Mouse (Mus musculus) hindbrain, postnatal 0 days (tissue): Measurements from ENCODE around the gene Vps36. TPM values are rescaled to one million over a fixed set of nuclear protein-coding genes. Genes with fewer than 3 reads are reported as not detected.

ENCODE experiments used
- ATAC-seq: fragments of 200-750 bp; cut with Nextera tagmentation; 2 replicates; pipeline ENCODE4 v1.8.0; 2017; ENCODE audit warnings: mild to moderate bottlenecking, moderate TSS enrichment, moderate library complexity
- DNase-seq: peaks from one replicate; pipeline ENCODE4 v3.0.0-alpha.2; 2015; ENCODE audit warnings: low spot score
- H3K27ac ChIP-seq: fragments of 300-500 bp; sonication (generic); 2 replicates; pipeline ENCODE4 v1.5.1; 2014; ENCODE audit warnings: mild to moderate bottlenecking
- H3K27me3 ChIP-seq: fragments of 300-500 bp; sonication (generic); 2 replicates; pipeline ENCODE4 v1.6.1; 2014; ENCODE audit warnings: low read length, mixed read lengths; ENCODE audit not compliant: insufficient read depth
- H3K36me3 ChIP-seq: fragments of 300-500 bp; sonication (generic); 2 replicates; pipeline ENCODE4 v1.6.1; 2014; ENCODE audit warnings: low read length, mixed read lengths; ENCODE audit not compliant: insufficient read depth
- H3K4me1 ChIP-seq: fragments of 300-500 bp; sonication (generic); 2 replicates; pipeline ENCODE4 v1.6.1; 2014; ENCODE audit warnings: antibody characterized with exemption, low read length, mixed read lengths; ENCODE audit not compliant: insufficient read depth
- H3K4me2 ChIP-seq: fragments of 300-500 bp; sonication (generic); 2 replicates; pipeline ENCODE4 v1.6.1; 2014; ENCODE audit warnings: low read depth, mild to moderate bottlenecking, low read length, moderate library complexity, mixed read lengths
- H3K4me3 ChIP-seq: fragments of 300-500 bp; sonication (generic); 2 replicates; pipeline ENCODE4 v1.5.1; 2014; ENCODE audit warnings: low read length
- H3K9ac ChIP-seq: fragments of 300-500 bp; sonication (generic); replicated peaks from 2 replicates; pipeline ENCODE4 v1.6.1; 2014; ENCODE audit warnings: mild to moderate bottlenecking, low read length, moderate library complexity, mixed read lengths
- H3K9me3 ChIP-seq: fragments of 300-500 bp; sonication (generic); 2 replicates; pipeline ENCODE4 v1.6.1; 2016; ENCODE audit warnings: low read length, mixed read lengths
- CTCF ChIP-seq: IDR thresholded peaks from 2 replicates; pipeline ENCODE4 v1.5.1; 2016; ENCODE audit warnings: antibody characterized with exemption, control low read depth, low read depth
- WGBS: fragments of 180-500 bp; shearing (Covaris S2); extraction: QIAGEN DNeasy Blood & Tissue Kit; methylation state at CpG from one replicate; pipeline ENCODE4 v1.1.7; 2014; 5-methylcytosine and 5-hydroxymethylcytosine counted together
- polyA plus RNA-seq: library from polyadenylated mRNA; unstranded; fragments of >200 nt; fragmentation: Nextera tagmentation; extraction: Ambion mirVana; gene quantifications from 2 replicates; pipeline ENCODE4 v1.2.1, GENCODE M21; 2015
- total RNA-seq: library from RNA; depleted of rRNA; stranded (reverse); fragments of >200 nt; gene quantifications from 2 replicates; pipeline ENCODE4 v1.2.3, GENCODE M21; 2014; rRNA removed

Vps36 gene
- total and polyA plus RNA-seq, 2 experiments from 2014 or later: 29.9 to 40.3 TPM

DNA sequence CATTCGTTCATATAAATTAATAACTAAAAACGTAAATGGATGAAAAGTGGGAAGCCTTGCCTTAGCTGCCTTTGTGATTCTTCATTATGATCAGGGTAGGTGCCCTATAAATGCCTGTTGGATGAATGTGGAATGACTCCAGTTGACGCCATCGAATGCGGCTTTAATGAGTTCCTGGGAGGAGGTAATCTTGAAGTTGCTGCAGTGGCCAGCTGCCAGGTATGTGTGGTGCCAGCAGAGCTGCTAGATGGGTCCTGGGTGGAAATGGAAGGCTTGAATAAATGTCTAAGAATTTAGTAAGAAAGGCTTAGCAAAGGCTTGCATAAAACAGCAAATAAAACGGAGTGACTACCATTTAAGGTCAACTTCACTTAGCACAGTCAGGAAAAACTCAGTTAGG lies 72.2 kb downstream of the Vps36 start:
- Histone ChIP-seq H3K4me1 (no peaks in the 10 kb centered on the region), H3K9ac (no peak overlapping the region), H3K27ac (no peak overlapping the region), H3K27me3 (no peaks in the 10 kb centered on the region), H3K9me3 (no peaks in the 10 kb centered on the region), H3K36me3 (no peaks in the 10 kb centered on the region), H3K4me3 (no peak overlapping the region), H3K4me2 (no peak overlapping the region)
- no peak for TF ChIP-seq CTCF
- WGBS: 70% methylated on average over 6 of the region's 6 CpGs
- DNase-seq (peak; percentile 13), ATAC-seq (no peak)

DNA sequence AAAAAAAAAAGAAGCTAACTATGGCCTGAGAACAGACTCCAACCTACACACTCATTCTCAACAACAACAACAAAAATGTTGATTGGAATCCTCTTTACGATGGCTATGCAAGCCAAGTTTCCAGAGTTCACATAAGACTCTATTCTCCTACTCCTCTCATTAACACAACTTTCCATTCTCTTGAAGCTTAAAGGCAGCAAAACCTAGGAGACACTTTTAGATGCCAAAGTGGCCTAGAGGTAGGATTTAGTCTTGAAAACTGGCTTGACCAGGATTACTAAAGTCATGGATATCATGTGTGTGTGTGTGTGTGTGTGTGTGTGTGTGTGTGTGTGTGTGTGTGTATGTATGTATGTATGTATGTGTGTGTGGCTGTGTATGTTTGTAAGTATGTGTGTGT lies 72.6 kb downstream of the Vps36 start:
- no peak for DNase-seq
- no peak overlapping the region for H3K27ac ChIP-seq

DNA sequence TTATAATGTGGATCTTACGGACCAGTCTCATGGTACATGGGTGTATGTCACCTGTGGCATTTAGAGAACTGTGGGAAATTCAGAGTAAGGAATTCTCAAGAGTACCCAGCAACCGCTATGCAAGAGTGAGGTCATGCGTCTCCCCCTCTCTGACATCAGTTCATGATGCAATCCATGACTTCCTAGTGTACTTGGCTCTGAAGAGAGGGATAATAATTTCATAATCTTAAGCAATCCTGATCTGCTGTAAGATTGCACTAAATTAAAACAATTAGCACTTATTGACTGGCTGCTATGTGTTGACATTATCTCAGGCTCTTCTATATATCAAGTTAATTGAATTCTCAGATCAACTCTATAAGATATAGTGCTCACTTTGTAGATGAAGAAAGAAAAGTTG lies 74.2 kb downstream of the Vps36 start:
- no peak overlapping the region for H3K4me3 ChIP-seq
- no peaks in the 10 kb centered on the region for H3K9me3 ChIP-seq
- ATAC-seq (no peak), DNase-seq (no peak)
- H3K4me2 ChIP-seq: no peak overlapping the region
- no peaks in the 10 kb centered on the region for H3K27me3 ChIP-seq
- H3K27ac ChIP-seq: no peak overlapping the region
- 94% methylated on average over 3 of the region's 3 CpGs for WGBS
- no peaks in the 10 kb centered on the region for H3K36me3 ChIP-seq
- H3K9ac ChIP-seq: no peak overlapping the region
- no peak for TF ChIP-seq CTCF
- no peaks in the 10 kb centered on the region for H3K4me1 ChIP-seq

More for the DNA sequence above, 72.6 kb downstream of the Vps36 start:
- no peaks in the 10 kb centered on the region for H3K9me3 ChIP-seq
- H3K4me3 ChIP-seq: no peak overlapping the region
- no peak overlapping the region for H3K4me2 ChIP-seq
- H3K36me3 ChIP-seq: no peaks in the 10 kb centered on the region
- no peaks in the 10 kb centered on the region for H3K4me1 ChIP-seq
- TF ChIP-seq CTCF: no peak
- 75% methylated on average over 1 of the region's 1 CpGs for WGBS
- H3K9ac ChIP-seq: no peak overlapping the region
- no peaks in the 10 kb centered on the region for H3K27me3 ChIP-seq
- ATAC-seq: no peak

Other genes starting within 250 kb of the Vps36 start
- gene Defb13, start 246.0 kb upstream of the Vps36 start, total RNA-seq: not detected in 2 replicates
- not detected in 2 replicates for gene Defb13, start 246.0 kb upstream of the Vps36 start, polyA plus RNA-seq
- gene Fam90a1a, start 234.1 kb upstream of the Vps36 start, total RNA-seq: not detected in 2 replicates
- not detected in 2 replicates for gene Fam90a1a, start 234.1 kb upstream of the Vps36 start, polyA plus RNA-seq
- not detected in 2 replicates for gene Ccdc70, start 223.0 kb upstream of the Vps36 start, total RNA-seq
- not detected in 2 replicates for gene Ccdc70, start 223.0 kb upstream of the Vps36 start, polyA plus RNA-seq
- gene Atp7b, start 132.5 kb upstream of the Vps36 start, total RNA-seq: 6.3 and 8.4 TPM in 2 replicates
- gene Atp7b, start 132.5 kb upstream of the Vps36 start, polyA plus RNA-seq: 2.4 and 2.6 TPM in 2 replicates
- gene Alg11, start 132.1 kb upstream of the Vps36 start, total RNA-seq: 36.2 and 36.6 TPM in 2 replicates
- gene Alg11, start 132.1 kb upstream of the Vps36 start, polyA plus RNA-seq: 29.2 and 36.1 TPM in 2 replicates
- gene Nek5, start 67.8 kb upstream of the Vps36 start, total RNA-seq: 1.5 and 1.8 TPM in 2 replicates
- gene Nek5, start 67.8 kb upstream of the Vps36 start, polyA plus RNA-seq: 1.6 and 1.8 TPM in 2 replicates
- gene Nek3, start 26.4 kb upstream of the Vps36 start, total RNA-seq: 1.5 and 3.2 TPM in 2 replicates
- 6.9 and 7.1 TPM in 2 replicates for gene Nek3, start 26.4 kb upstream of the Vps36 start, polyA plus RNA-seq
- 7.9 and 11.4 TPM in 2 replicates for gene Ckap2, start 7.0 kb upstream of the Vps36 start, total RNA-seq
- gene Ckap2, start 7.0 kb upstream of the Vps36 start, polyA plus RNA-seq: 12.5 and 16.3 TPM in 2 replicates
- gene Thsd1, start 34.5 kb downstream of the Vps36 start, total RNA-seq: 7.1 and 8.5 TPM in 2 replicates
- gene Thsd1, start 34.5 kb downstream of the Vps36 start, polyA plus RNA-seq: 5.0 and 5.4 TPM in 2 replicates
- not detected in 2 replicates for gene Tpte, start 90.6 kb downstream of the Vps36 start, total RNA-seq
- gene Tpte, start 90.6 kb downstream of the Vps36 start, polyA plus RNA-seq: 0.06 TPM in 1 of 2 replicates, not detected in the other
- gene Slc25a15, start 205.8 kb downstream of the Vps36 start, total RNA-seq: 8.5 and 9.3 TPM in 2 replicates
- 9.3 and 9.9 TPM in 2 replicates for gene Slc25a15, start 205.8 kb downstream of the Vps36 start, polyA plus RNA-seq
- 14.3 and 18.4 TPM in 2 replicates for gene Mrps31, start 218.6 kb downstream of the Vps36 start, total RNA-seq
- gene Mrps31, start 218.6 kb downstream of the Vps36 start, polyA plus RNA-seq: 31.9 and 33.9 TPM in 2 replicates